Mouse (Mus musculus) kidney, postnatal 36 days (tissue): ENCODE measurements at regions not wholly inside any gene's neighbourhood (a gene's known extent, or its start where the extent isn't known, plus 50 kb on each side); places are given as distances from the start of the nearest gene placed in this dataset.

ENCODE experiments used
- DNase-seq, 2 experiments: peaks; one replicate each; pipeline ENCODE4 v3.0.0; 2021 to 2022; ENCODE audit warnings: mixed read lengths in 2 of 2

DNA sequence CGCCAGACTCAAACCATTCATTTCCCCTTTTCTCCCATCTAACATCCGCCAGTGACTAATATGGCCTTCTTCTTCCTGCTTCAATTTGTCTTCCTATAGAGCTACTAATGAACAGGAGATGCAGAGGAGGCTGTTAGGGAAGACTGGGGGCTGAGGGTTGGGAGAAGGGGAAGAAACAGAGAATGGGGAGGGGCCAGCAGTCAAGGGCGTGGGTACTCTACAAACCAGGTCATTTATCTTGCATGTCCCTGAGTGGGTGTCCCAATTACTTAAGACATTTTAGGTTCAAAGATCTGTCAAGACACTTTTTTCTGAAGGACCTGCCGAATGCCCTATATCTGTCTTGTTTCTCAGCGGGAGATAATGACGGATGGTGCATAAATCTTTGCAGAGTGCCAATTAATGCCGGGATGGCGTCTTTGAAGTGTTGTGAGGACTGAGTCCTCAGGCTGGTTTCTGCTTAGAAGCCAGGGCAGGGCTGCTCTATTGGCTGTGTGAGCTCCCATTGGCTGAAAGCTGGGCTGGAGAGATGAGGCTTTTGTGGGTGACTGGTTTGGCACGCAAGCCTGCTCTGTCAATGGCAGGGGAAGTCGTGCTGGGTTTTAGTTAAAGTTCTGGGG lies 294.7 kb upstream of the Ppp2r3a start:
- DNase-seq, result no peak

DNA sequence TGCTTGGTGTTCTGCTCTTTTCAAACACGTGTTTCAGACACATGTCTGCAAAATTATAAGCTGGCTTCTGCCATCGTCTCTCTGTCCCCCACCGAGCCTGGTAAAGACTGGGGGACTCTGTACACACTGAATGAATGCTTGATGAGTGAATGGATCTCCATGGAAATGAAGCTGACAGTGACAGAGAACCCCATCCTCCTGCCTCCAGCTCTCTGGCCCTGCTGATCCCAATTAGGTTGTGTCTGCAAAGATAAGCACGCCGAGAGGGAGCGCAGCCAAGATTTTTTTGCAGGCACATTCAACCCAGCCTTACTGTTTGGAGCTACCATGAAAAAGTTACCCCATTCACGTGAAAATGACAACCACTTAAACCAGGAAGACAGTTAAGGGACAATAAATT lies 266.5 kb upstream of the Ppp2r3a start:
- DNase-seq, result no peak

DNA sequence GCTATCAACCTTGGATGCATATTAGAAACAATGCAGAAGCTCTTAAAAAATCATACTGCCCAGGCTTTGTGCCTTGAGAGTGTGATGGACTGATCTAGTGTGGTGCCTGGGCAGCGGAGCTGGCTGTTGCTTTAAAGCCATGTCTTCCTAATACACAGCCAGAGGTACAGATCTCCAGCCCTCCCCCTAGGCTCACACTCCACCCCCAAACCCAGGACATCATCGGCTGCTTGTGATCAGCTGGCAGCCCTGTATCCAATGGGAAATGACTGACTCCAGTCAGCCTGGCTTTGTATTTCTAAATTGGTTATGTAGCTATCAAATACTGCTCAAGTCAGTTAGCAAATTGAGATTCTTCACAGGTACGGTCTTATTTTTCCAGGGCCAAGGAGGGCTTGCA lies 259.2 kb upstream of the Ppp2r3a start:
- no peak for DNase-seq

DNA sequence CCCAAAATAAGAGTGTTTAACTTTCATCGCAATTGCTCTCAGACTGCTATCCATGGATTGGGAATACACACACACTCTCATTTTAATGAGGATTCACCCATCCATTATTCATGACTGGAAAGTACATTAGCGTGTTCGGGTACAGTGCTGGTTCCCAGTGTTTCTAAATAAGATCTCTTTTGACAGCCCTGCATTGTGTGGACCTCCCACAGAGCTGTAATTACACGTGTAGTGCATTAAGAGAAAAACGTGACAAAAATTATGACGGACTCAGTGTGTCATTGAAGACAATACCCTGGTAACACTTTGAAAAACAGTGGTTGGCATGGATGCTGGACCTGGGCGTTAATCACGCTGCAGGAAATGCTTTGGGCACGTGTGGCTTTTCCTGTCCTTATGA lies 257.6 kb upstream of the Ppp2r3a start:
- DNase-seq, result no peak

DNA sequence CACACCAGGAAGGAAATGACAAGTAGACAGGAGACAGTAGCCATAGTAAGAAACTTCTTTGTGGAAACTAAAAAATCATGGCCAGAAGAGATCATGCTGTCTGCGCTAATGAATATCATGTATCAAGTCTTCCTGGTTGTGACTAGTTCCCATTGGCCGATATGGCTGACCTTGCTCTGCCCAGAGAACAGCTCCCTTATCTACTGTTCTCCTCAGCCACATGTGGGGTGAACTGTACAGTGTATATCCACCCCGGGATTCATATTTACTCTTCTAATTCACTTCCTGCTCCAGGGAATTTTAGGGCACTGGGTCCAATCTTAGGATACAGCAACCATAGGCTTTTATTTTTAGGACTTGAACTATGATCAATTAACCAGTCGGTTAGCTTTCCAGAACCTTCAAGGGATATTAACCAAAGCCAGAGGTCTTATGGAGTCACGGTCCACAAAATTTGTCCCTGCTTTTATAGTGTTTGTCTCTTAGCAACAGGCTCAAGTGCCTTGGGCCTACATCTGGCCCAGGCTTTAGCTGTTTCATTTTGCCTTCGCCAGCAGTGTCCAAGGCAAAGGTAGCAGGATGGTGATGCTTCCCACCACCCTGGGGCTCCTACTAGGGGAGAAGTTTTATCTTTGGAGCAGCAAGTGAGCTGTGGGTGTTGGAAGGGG lies 255.6 kb upstream of the Ppp2r3a start:
- DNase-seq, result peak; percentile 14 to 49

DNA sequence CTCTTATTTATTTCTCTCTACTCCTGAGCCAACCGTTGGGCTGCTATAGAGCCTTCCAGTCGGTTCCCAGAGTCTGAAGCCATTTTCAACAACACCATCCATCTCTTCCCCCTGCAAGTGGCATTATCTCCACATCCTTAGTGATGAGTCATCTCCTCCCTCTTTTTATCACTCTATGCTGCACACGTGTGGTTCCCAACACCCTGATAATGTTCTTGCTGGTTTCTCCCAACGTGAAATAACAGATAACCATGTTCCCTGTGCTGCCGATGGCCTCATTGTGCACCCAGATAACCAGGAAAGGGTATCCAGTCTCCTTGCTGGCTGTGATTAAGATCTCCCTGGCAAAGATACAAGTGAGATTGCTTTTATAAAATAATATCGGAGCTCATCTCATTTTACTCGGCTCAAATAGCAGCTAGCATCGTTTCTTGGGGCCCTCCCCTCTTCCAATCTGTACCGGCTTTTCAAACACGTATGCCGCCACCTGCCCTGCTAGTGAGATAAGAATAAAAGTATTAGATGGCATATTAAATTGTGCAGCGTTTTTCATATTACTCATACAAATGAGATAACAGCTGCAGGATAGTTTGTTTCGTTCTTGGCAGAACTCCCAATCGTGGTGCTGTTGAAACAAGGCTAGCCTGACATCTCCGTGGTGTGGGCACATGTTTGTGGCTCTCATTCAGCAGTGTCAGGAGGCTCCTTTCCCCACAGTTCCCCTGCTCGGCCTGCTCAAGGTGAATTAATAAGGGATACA lies 250.3 kb upstream of the Ppp2r3a start:
- no peak for DNase-seq

DNA sequence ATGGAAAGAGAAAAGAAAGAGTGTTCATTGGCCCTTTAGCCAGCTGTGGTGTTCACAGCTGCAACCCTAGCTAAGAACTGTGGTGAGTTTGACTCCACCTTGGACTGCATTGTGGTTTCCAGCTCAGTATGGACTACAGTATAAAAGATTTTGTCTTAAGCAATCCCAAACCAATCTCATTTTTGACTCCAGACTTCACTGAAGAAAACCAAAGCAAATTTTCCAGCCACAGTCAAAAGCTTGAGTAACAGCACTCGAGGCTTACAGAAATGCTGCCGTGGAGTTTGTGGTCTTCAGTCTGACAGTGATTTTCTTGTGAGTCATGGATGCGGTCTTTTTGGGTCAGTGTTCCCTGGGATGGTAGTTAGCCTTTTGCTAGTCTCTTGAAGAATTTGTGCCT lies 249.4 kb upstream of the Ppp2r3a start:
- no peak for DNase-seq

DNA sequence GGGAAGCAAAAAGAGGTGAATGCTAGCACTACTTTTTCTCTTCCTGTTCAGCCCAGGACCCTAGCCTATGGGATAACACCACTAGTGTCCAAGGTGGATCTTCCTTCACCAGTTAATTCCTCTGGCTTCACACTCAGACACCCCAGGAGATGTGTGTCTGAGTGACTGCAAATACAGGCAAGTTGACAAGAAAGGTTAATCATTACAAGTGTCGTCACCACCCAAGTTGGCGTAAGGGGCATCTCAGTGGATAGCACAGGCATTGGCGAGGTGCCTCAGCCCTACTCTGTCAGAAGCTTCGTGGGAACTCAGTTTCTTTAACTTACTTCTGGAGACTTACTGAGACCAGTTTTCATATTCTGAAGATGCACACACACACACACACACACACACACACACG lies 247.1 kb upstream of the Ppp2r3a start:
- peak; percentile 27 to 44 for DNase-seq

DNA sequence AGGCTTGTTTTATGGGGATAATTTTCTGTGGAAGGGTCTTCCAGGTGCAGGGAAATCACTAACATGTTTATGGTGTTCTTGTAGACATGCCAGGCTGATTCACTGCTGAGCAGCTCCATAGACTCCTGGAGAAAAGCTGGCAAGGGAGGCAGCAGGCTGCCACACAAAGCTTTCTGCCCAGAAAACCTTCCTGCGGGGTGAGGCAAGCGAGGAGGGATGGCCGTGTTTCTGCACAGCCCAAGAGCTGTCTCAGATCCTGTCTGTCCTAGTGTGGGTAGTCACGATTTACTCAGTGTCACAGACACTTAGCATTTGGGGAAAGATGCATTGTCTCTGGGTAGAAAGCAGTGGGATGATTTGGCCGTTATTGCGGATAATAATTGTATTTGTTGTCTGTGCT lies 244.2 kb upstream of the Ppp2r3a start:
- DNase-seq, result no peak

DNA sequence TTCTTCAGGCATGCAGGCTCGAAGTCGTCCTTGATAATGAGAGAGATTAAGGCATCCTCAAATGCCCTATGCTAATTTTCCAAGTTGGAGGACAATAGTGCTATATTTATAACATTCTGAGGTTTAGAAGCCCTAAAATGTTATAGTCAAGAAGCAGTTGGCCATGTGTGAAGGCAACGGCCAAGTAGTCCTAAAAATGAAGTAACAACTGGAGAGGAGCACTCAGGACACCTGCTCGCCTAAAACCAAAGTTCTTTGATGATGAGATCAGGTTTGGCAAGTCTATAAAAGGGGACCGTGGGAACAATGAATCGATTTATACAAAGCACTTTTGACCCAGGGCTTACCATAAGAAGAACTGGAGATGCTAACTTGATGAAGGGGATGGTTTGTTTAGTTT lies 237.4 kb upstream of the Ppp2r3a start:
- DNase-seq, result no peak

DNA sequence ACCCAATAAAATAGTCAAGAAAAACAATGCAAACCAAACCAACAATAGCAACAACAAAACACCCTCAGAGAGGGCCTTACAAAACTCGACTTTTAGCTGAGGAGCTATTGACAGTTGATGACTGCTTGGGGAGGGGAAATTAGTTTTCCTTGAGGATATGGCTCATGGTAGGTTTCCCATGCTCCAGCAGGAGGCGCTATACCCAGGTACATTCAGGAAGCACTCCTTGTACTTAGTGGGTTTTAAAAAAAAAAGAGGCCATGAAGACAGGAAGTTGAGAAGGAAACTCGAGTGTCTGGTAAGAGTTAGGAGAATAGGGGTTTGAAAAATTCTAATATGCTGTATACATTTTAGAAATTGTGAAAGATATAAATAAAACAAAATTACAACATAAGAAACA lies 224.6 kb upstream of the Ppp2r3a start:
- no peak for DNase-seq

DNA sequence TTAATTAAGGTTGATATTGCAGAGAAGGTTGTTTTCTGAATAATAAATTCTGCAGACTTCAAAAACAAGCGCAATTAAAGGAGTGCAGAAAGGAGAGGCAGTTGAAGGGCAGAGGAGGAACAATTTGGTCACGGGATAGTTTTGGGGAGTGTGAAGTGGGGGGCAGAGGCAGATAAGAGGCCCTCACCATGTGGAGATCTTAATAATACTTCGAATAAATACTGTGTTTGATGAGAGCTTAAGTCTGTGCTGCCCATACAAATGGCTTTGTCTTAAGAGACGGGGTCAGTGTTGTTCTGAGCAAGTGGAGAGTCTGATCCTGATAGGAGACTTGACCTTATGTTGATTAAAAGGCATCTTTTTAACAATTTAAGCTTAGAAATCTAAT lies 221.5 kb upstream of the Ppp2r3a start:
- no peak for DNase-seq

DNA sequence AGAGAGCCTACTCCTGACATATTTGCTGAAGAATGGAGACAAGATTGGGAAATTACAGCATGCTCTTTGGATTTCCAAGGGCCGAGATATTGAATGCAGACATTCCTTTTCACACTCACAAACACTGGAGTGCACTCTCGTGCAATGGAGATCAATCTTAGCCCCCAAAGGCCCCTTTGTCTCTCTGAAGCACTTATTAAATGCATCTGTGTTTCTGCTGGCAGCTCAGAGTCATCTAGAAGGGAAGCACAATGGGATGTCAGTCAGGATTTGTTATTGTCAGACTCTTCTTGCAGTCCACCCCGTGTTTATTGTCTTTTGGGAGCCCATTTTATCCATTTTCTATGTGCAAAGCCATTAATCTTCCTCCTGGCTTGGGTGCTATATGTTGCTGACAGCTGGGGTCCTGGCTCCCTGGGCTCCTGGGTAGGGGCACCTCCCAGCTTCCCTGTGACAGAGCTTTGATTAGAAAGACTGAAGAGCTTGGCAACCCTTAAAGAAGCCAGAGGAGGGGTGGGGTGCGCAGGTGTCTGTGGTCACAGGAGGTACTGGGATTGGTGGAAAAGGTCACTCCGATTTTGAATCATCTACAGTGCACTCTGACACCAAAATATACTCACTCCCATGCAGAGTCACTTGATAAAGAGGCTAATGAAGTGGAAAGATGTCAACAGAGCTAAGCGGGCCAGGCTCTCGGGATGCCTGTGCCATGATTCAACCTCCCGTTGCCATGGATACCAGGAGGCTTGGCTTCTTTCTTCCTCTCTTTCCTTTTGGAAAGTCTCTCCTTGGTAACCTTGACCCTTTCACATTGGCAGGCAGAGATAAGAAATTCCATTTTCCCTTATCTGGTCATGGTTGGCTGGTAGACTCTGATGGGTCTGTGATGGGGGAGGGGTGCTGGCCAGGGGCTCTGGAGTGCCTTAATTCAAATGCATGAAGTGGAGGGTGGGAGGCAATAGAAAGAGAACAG lies 220.8 kb upstream of the Ppp2r3a start:
- DNase-seq, result peak; percentile 1 to 11

DNA sequence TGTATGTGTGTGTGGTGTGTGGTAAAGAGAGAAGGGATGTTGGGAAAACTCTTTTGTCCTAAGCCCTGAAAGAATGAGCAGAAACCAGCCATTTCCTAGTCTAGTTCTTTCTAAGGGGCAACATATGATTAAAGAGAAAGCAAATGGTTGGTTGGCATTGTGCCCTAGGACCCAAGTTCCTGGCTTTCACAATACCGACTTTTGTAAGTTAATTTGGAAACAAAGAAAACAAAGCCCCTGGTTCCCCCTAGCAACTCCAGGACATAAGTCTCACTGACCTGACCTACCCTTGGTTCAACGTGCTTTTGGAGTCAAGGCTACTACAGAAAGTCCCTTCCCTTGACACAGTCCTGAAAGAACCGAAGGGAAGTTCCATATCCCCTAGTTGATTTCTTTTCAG lies 220.1 kb upstream of the Ppp2r3a start:
- DNase-seq, result no peak

DNA sequence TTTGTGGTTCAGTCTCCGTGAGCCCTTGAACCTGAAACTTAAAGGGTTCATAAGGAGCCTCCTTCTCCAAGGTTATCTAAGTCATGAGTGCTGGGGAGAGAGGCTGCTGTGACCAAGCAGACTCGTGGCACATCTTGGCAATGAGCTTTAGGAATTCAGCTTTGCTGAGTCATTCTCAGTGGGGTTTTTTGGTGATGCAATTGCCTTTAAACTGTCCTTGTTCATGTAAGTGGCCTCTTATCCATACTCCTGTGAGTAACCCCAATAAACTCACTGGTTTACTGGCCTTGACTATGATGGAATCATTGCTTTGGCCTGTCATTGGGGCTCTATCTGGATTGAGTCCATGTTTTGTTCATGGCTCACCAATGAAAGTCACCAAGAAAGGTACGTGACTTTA lies 218.2 kb upstream of the Ppp2r3a start:
- DNase-seq, result no peak

DNA sequence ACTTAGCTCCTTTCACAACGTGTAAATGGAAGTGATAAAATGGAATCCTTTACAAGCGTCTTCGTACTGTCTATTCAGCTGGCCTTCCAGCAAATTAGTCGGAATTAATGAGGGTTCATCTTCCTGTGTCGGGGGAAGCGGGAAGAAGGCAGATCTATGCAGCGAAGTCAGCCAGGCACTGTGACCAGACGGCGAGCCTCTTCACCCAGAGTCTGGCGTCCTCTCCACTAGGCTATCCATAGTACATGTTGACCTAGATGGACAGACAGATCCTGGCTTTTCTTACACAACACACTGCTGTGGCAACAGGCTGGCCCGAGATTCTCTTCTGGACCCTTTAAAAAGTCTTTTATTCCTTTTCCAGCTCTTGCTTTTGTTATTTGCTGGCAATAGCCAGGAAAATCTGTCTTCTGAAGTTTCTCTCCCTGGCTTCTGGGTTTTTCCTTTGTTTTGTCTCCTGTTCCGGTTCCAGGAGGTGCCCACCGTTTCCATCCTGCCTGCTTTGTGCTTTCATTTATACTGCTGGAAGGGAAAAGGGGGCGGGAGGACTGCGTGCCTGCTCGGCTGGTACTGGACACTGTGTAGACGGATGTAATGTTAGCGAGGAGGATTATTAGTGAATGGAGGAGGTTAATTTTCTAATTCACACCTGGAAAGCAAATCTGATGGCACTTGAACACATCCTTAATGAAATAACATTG lies 213.3 kb upstream of the Ppp2r3a start:
- no peak for DNase-seq

DNA sequence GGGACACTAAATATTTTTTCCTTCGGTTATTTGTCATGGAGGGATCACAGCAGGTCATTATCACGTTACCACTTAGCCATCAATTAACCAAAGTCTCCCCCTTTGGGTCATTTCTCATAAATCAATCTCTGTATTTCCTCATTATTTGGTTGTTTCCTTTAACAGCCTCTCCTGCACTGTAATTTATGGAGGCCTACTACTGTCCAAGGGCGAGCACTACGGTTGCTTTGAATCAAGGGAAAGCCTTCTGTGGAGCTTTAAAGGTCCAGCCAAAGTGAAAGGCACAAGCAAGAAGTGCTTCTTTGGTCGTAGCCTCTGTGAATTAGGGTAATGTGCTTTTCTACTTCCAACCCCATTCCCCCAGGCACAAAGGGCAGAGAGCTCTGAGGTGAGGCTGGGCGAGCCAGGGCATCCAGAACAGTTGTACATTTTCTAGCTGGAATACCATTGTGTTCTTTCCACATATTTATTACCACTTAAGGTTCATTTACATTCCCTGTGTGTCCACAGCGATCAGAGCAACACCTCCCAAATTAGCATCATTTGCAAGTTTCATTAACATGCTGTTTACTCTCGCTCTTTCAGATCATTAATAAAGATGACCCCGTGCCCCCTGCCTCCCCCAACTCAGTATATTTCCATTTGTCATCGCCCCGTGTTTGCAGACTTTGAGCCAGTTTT lies 207.5 kb upstream of the Ppp2r3a start:
- peak in 1 of 2 experiments; percentile 12 for DNase-seq

DNA sequence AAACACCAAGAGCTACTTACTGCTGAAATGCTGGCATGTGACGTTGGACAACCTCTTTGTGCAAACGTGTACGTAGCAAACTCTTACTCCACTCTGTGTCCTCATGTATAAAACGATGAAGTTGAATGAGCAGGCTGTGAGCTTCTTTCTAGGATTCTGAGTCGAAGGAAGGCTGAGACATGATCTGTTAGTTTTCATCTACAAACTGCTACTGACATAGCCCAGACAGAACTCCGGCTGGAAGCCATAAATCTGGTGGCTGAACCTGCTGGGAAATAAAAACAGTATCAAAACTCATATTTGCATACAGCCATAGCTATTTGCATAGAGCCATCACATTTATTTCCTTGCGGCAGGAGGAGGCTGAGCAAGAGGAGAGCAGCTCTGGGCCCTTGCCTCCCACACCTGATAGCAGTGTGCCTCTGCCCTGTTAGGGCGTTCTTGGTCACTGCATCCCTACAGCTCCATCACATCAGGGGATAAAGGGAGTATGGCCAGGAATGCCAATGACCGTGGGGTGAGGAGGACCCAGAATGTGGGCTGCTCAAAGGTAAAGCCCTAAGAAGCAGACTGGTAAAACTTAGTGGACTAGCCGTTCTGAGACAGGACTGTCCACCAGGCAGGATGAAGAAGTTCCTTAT lies 206.8 kb upstream of the Ppp2r3a start:
- DNase-seq, result no peak

DNA sequence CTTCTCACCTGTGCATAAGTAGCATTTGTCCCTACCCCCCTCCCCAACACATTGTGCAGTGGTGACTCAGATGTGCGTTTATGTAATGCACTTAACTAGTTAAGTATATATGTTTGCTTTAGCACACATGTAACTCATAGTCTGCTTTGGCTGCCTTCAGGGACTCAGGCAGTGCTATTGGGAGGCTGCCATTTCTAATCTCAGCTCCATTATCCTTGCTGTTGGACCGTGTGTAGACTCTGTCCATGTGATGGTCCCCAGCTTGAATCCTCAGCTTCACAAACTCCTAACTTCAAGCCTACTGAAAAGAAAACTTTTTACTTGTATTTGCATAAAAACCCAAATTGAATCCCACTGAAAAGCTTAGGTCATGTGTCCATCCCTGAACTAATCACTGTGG lies 194.7 kb upstream of the Ppp2r3a start:
- DNase-seq, result no peak

DNA sequence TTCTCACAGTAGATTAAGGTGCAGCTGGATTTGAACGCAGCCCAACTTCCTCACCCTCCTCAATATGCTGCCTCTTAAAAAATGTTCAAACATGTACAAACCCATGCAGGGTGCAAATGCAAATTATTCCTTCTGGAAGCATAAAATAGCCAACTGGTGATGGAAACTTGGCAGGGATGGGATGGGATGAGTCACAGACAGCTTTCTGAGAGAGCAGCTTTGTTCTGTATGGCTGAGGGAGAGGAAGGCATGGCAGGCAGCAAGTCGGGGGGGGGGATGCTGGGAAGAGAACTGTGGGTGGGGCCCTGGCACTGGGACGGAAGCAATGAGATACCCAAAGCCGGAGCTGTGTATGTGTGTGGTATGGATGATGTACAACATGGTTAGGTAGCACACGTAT lies 194.2 kb upstream of the Ppp2r3a start:
- DNase-seq, result no peak

DNA sequence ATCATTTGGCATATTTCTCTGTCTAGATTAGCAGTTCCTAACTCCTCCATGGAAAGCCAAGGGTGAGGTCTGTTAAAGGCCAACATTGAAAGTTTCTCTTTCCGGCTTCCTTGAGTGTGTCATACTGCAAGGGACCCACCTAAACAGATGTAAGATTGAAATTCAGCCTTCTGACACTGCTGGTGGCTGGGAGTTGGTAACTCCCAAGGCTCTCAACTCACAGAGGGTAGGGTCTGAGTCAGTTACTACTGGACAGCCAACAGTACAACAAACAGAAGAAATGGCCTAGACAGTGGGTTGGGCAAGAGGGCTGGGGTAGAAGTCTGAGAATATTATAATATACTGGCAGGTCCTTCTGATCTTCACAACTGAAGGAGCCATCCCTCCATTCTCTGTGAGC lies 193.7 kb upstream of the Ppp2r3a start:
- no peak for DNase-seq
